Mouse (Mus musculus): ENCODE measurements around the gene Wscd1.

Gene Wscd1

GRCm38 (mm10) chr11:71749671-71750070, at the start of gene Wscd1:
TSS of gene Wscd1 (plus strand) at chr11:71749920.
- peak; percentile 48 for DNase-seq

GRCm38 (mm10) chr11:71728066-71728465, 21.7 kb upstream of the Wscd1 start:
- no peak for DNase-seq

DNA sequence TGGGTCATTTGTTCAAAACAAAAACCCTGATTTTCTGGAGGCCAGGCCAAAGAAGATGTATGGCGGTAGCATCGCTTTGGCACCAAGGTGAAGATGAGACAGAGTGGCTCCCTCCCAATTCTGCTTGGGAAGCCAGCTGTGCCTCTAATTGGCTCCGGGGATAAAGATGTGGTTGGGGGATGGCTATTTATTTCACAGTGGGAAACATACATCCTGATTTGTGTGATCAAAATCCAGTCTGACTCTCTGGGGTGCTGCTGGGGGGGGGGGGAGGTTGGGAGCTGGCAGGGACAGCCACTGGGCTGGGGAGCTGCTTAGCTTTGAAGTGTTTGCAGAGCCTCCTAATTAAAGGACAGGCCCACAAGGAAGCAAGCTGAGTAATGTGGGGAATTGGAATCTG, 20.4 kb upstream of the Wscd1 start:
- no peak for DNase-seq

- DNase-seq, result no peak
Observed at GRCm38 (mm10) chr11:71733771-71734170, 15.9 kb upstream of the Wscd1 start.

DNA sequence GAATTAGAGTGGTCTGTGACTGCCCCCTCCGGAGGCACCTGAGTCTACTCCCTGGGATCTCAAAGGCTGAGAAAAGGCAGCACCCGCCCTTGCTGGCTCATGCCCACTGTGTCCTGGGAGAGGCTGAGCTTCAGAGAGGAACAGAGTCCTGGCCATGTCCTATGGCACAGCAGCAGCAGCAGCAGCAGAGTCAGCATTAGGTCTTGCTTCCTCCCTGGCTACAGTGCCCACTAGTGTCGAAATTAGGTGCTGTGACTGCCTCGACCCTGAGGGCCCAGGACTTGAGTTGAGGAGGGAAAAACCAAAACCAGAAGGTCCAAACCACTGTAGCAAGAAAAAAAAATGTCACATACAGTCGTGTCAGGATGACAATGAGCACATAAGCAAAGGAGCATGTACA, 12.6 kb upstream of the Wscd1 start:
- no peak for DNase-seq

DNA sequence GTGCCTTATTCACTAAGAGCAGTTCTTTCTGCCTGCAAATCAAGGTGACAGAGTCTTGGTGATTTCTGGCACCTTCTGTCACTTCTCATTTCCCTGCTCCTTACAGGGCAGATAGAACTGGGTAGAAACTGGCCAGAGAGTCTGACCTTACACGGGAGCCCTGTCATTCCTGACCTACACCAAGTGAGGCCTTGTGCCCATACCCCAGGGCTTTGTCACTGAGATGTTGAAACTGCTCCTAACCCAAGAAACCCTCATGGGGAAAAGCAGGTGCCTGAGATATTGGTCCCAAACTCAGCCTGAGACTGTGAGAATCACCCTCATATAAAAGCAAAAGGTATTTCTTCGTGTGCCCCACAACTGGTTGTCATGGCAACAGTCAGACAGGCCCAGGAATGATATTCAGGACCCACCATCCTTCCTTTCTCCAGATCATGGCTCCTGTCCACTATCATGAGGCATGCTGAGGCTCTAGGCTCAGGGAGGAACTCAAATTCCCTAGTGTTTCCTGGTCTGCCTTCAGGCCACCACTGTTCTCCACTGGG, 11.1 kb upstream of the Wscd1 start:
- no peak for DNase-seq

DNA sequence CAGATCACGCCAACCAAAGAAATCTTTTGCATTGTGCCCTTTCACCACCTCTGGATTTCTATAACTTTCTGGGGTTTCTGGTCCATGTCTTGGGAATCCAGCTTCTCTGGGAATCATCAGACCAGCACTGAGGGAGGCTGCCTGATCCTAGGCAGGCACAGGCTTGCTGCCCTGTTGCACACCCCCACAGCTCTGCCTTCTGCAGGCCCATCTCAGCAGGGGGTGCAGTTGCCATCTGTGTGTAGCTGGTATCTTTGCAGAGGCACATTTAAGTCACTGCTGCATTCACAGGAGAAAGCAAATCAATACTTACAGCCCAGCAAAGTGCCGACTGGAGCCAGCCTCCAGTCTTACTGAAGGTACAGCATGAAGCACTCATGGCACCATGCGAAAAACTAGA, 3.8 kb upstream of the Wscd1 start:
- DNase-seq, result no peak

GRCm38 (mm10) chr11:71747719-71748118, 2.0 kb upstream of the Wscd1 start:
- no peak for DNase-seq

- DNase-seq, result peak; percentile 73
Observed at GRCm38 (mm10) chr11:71750534-71751173, 934 bp downstream of the Wscd1 start.

DNA sequence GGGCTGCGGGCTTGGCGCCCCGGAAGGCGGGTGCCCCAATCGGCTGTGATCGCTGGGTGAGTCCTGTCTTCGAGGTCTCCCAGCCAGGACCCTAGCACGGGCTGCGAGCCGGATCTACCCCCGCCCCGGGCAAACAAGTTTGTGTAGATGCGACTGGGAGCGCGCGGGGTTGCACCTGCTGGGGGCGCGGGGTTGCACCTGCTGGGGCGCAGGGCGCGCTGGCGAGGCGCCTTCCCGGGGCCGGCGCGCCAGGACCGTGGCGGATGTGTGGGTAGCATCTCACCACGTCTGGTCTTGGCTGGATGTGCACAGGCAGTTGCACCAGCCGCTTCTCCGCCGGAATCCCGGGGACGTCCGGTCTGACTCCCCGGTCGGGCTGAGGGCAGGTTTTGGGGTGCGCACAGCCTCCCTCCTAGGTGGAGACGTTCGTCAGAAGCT, 1.5 kb downstream of the Wscd1 start:
- DNase-seq, result peak; percentile 53

DNA sequence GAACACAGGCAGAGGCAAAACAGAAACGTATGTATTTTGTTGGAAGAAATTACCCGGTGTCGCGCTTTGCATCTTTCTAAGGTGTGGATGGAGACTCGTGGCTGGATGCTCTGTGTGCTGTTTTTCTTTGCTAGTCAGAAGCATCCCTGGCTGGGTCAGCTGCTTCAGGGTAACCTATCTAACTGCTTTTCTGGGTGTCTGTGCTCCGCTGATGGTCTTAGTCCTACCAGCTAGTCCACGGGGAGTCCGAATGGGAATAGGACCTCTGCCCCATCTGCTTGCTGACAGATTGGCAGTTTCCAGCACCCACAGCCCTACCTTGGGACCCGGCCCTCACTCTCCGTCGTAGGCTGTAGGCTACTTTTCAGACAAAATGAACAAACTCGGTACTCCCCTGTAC, 2.0 kb downstream of the Wscd1 start:
- DNase-seq, result no peak

GRCm38 (mm10) chr11:71752626-71753025, 2.9 kb downstream of the Wscd1 start:
- DNase-seq, result peak; percentile 44

DNA sequence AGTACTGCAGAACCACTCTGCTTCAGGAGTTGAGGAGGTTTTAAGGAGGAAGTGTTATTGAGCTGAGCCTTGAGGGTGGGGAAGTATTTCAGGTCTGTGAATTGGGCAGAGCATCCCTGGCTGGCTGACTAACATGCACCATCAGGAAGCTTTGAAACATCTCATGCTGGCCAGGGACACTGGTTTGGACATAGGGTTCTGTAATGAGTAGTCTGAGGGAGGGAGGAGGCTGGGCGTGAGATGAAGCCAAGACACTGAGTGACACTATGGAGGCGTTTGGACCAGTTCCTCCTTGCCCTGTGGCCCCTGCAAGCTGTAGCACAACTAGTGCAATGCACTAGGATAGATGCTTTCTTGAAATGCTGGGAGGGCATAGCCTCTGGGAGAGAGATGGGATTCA, 5.4 kb downstream of the Wscd1 start:
- no peak for DNase-seq

DNA sequence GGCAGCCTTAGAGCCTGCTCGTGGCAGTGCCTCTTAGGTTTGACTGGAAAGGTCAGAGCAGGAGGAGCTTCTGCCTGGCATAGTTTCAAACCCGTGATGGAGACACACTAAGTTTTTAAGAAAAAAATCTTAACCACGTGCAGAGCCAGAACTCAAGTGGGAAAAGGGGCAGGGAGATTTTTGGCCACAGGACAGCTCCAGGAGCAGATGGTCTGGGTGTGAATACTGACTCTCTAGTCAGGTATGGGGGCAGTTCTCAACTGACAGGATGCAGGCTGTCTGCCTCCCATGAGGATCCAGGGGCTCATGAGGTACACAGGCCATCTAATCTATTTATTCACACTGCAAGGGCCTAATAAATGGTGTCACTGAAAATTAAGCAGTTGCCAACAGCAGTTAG, 6.6 kb downstream of the Wscd1 start:
- DNase-seq, result no peak

GRCm38 (mm10) chr11:71758211-71759110, 8.7 kb downstream of the Wscd1 start:
- DNase-seq, result no peak

DNA sequence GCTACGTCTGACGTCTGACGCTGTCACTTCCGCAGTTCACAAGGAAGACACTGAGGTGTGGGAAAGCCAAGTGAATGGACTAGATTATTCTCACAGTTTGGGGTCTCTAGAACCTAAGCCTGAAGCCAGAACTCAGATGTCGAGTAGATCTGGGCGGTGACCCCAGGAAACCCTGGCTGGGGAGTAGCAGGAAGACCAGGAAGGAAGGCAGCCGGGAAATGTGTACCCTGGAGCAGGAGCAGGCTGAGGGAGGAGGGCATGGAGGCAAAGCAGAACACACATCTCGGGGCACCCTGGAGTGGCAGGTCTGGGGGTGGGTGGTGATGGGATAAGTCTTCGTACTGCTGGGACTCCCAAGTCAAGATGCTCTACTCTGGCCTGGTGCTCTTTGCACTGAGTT, 11.3 kb downstream of the Wscd1 start:
- no peak for DNase-seq

- no peak for DNase-seq
Observed at GRCm38 (mm10) chr11:71763154-71763553, 13.4 kb downstream of the Wscd1 start.

DNA sequence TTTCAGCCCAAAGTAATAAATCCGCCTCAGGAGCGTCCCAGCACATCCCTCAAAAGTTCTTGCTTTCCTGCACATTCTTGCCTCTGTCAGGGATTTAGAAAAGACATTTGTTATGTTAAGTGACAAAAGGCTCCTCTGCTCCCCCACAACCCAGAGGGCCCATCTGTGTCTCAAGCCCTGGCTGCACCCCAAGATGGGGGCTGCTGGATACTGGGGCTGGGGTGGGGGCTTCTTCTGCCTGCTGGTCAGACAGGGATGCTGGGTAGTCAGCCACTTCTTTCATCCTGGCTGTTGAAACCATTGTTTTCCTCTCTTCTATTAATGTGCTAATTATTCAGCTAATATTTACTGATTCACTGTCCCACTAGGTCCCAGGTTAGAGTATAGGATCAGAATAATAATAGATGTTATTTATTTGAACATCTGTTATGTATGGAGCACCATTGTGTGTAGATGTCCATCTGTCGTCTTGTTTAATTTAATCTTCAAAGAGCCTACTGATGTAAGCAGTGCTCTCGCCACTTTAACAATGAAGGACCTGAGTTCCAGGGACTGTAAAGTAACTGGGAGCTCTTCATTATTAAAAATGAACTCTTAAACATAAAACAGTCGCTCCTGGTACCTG, 14.0 kb downstream of the Wscd1 start:
- no peak for DNase-seq

DNA sequence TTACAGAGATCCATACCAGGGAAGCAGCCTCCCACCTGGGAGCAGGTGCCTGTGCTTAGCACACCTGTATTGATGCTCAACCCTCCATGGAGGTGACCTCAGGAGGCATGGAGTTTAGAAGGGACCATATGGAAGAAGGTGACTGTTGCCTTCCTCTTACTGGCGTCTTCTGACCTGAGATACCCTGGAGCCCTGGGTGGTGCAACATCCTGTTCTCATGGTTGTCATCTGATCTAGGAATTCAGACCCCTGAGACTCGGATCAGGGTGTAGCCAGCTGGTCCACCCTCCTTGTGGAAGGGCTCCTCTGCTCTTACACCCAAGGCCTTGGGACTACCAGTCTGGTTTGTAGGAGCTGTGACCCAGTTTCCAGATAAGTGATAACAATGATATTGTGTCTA, 15.0 kb downstream of the Wscd1 start:
- no peak for DNase-seq

GRCm38 (mm10) chr11:71765335-71765734, 15.6 kb downstream of the Wscd1 start:
- DNase-seq, result no peak

DNA sequence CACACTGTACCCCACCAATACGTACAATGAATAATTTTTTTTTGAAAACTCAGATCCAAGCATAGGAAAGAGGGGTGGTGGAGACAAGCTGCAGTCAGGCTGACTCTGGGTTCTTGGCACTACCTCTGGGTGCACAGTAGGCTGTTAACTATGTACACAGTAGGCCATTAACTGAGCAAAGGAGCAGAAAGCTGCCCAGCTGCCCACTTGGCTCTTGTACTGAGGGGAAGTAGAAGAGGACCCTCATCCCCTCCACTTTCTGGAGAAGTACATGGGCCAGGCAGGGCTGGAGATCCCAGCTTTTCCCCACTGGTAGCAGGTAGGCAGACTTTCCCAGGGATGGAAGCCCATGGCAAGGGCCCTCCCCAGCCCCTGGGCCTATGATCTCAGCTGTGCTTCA, 16.7 kb downstream of the Wscd1 start:
- DNase-seq, result no peak

- DNase-seq, result no peak
Observed at GRCm38 (mm10) chr11:71767726-71768125, 18.0 kb downstream of the Wscd1 start.

DNA sequence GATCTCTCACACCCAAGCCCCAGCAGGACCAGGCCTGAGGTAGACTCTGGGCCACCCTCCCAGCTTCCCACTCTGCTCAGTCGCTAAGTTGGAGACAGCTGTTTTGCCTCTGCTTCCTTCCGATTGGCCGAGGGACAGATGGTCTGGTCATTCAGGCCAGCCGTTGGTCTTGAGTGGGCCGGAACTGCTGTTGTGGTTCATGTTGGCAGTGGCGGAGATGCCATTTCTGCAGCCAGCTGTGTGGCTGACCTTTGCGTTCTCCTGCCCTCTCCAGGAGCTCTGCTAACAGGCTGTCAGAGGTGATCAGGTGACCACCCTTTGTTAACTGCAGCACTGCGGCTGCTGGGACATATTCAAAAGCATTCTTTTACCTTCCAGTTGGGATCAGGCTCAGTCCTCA, 20.0 kb downstream of the Wscd1 start:
- DNase-seq, result no peak

DNA sequence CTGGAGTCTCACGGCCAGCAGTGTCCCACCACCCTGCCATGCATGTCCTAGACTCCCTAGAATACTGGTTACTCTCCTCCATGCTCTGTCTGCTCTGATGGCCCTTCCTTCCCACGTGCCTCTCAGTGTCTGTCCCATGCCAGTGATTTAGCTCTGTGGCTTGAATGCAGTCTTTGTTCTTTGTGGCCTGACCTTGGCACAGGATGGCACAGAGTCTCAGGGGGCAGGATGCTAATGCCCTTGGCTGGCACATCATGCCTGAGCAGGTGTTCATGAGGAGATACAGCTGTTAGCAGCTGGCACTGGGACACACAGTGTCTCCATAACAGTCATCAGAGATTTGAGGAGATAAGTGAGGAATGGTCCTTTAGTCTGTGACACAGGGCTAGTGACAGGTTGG, 20.8 kb downstream of the Wscd1 start:
- no peak for DNase-seq
